Mouse (Mus musculus) liver, embryonic 13.5 days (tissue): ENCODE data around the gene Cxcr4. TPM values are rescaled to one million over a fixed set of nuclear protein-coding genes. Genes with fewer than 3 reads are reported as not detected.
A peak's percentile ranks its signal among the peaks of the same experiment; 100 is the strongest.

ENCODE experiments used
- ATAC-seq: fragments of 200-750 bp; cut with Nextera tagmentation; 2 replicates; pipeline ENCODE4 v1.8.0; 2017; ENCODE audit warnings: low read depth, mild to moderate bottlenecking, moderate number of reproducible peaks, moderate library complexity
- DNase-seq: peaks from one replicate; pipeline ENCODE4 v3.0.0; 2022
- H3K27ac ChIP-seq: fragments of 300-500 bp; sonication (generic); 2 replicates; pipeline ENCODE4 v1.5.1; 2015; ENCODE audit warnings: moderate library complexity, mild to moderate bottlenecking, inconsistent platforms
- H3K27me3 ChIP-seq: fragments of 300-500 bp; sonication (generic); 2 replicates; pipeline ENCODE4 v1.6.1; 2015; ENCODE audit warnings: mild to moderate bottlenecking, inconsistent platforms
- H3K36me3 ChIP-seq: fragments of 300-500 bp; sonication (generic); 2 replicates; pipeline ENCODE4 v1.6.1; 2015; ENCODE audit warnings: mild to moderate bottlenecking, inconsistent platforms
- H3K4me1 ChIP-seq: fragments of 300-500 bp; sonication (generic); replicated peaks from 2 replicates; pipeline ENCODE4 v1.6.1; 2015; ENCODE audit warnings: inconsistent platforms
- H3K4me2 ChIP-seq: fragments of 300-500 bp; sonication (generic); 2 replicates; pipeline ENCODE4 v1.6.1; 2015; ENCODE audit warnings: inconsistent platforms, mild to moderate bottlenecking, moderate library complexity
- H3K4me3 ChIP-seq: fragments of 300-500 bp; sonication (generic); replicated peaks from 2 replicates; pipeline ENCODE4 v1.5.1; 2015; ENCODE audit warnings: mild to moderate bottlenecking, inconsistent platforms
- H3K9ac ChIP-seq: fragments of 300-500 bp; sonication (generic); 2 replicates; pipeline ENCODE4 v1.6.1; 2015; ENCODE audit warnings: mild to moderate bottlenecking, inconsistent platforms
- H3K9me3 ChIP-seq: fragments of 300-500 bp; sonication (generic); replicated peaks from 2 replicates; pipeline ENCODE4 v1.6.1; 2016; ENCODE audit warnings: inconsistent platforms
- WGBS: fragments of 180-500 bp; shearing (Covaris S2); methylation state at CpG from one replicate; pipeline ENCODE4 v1.1.7; 2015; ENCODE audit not compliant: insufficient replicate concordance; 5-methylcytosine and 5-hydroxymethylcytosine counted together
- polyA plus RNA-seq: library from polyadenylated mRNA; unstranded; fragments of >200 nt; fragmentation: Nextera tagmentation; extraction: Ambion mirVana; gene quantifications from 2 replicates; pipeline ENCODE4 v1.2.1, GENCODE M21; 2015

Cxcr4 gene
- polyA plus RNA-seq, 1 experiment from 2014 or later = 1.0 TPM

- H3K4me1 ChIP-seq = peaks cover 19% of the 10 kb centered on the region
- no peaks in the 10 kb centered on the region for H3K9me3 ChIP-seq
- no peak overlapping the region for H3K27ac ChIP-seq
- WGBS = 32% methylated on average over 6 of the region's 6 CpGs
- peaks cover 57% of the 10 kb centered on the region for H3K27me3 ChIP-seq
- no peaks in the 10 kb centered on the region for H3K36me3 ChIP-seq
- no peak overlapping the region for H3K4me3 ChIP-seq
- no peak overlapping the region for H3K4me2 ChIP-seq
- ATAC-seq (no peak), DNase-seq (no peak)
- no peak overlapping the region for H3K9ac ChIP-seq
Measured at GRCm38 (mm10) chr1:128595528-128595927, 3.4 kb upstream of the Cxcr4 start.

GRCm38 (mm10) chr1:128595105-128595420 lies 3.0 kb upstream of the Cxcr4 start:
- ATAC-seq (no peak), DNase-seq (no peak)
- Histone ChIP-seq H3K4me1 (peaks cover 19% of the 10 kb centered on the region), H3K9me3 (no peaks in the 10 kb centered on the region), H3K4me2 (no peak overlapping the region), H3K9ac (no peak overlapping the region), H3K36me3 (no peaks in the 10 kb centered on the region), H3K27ac (no peak overlapping the region), H3K4me3 (no peak overlapping the region), H3K27me3 (peaks cover 60% of the 10 kb centered on the region)
- 30% methylated on average over 3 of the region's 3 CpGs for WGBS

- Histone ChIP-seq H3K4me3 (no peak overlapping the region), H3K9me3 (no peaks in the 10 kb centered on the region), H3K27ac (no peak overlapping the region), H3K9ac (no peak overlapping the region), H3K36me3 (no peaks in the 10 kb centered on the region), H3K4me1 (peaks cover 19% of the 10 kb centered on the region), H3K4me2 (no peak overlapping the region), H3K27me3 (peaks cover 65% of the 10 kb centered on the region)
- no peak for DNase-seq
- WGBS = 42% methylated on average over 12 of the region's 12 CpGs
- no peak for ATAC-seq
Measured at GRCm38 (mm10) chr1:128594353-128595104, 2.4 kb upstream of the Cxcr4 start.

- no peaks in the 10 kb centered on the region for H3K9me3 ChIP-seq
- peak; percentile 26; the same call in 1 of the 2 replicates for ATAC-seq
- H3K4me3 ChIP-seq = peak overlapping the region; percentile 53
- H3K27me3 ChIP-seq = peaks cover 74% of the 10 kb centered on the region
- peak overlapping the region; percentile 66 for H3K4me2 ChIP-seq
- H3K36me3 ChIP-seq = no peaks in the 10 kb centered on the region
- no peak overlapping the region for H3K27ac ChIP-seq
- no peak for DNase-seq
- 1% methylated on average over 24 of the region's 24 CpGs for WGBS
- no peak overlapping the region for H3K9ac ChIP-seq
- peaks cover 19% of the 10 kb centered on the region for H3K4me1 ChIP-seq
Measured at GRCm38 (mm10) chr1:128592961-128593501, 938 bp upstream of the Cxcr4 start.

GRCm38 (mm10) chr1:128591721-128592210 lies 327 bp downstream of the Cxcr4 start:
- peak overlapping the region; percentile 31 for H3K9ac ChIP-seq
- ATAC-seq (peak; percentile 34), DNase-seq (no peak)
- under 1% methylated on average over 20 of the region's 20 CpGs for WGBS
- H3K9me3 ChIP-seq = no peaks in the 10 kb centered on the region
- 0 out of 2 replicates have a peak overlapping the region, but pooled peaks have one; percentile 34 for H3K27ac ChIP-seq
- H3K27me3 ChIP-seq = peaks cover 74% of the 10 kb centered on the region
- peak overlapping the region; percentile 53 for H3K4me3 ChIP-seq
- H3K36me3 ChIP-seq = no peaks in the 10 kb centered on the region
- peaks cover 19% of the 10 kb centered on the region for H3K4me1 ChIP-seq
- peak overlapping the region; percentile 66 for H3K4me2 ChIP-seq

GRCm38 (mm10) chr1:128590816-128591720 lies 1.0 kb downstream of the Cxcr4 start:
- ATAC-seq (peak; percentile 29; the same call in 1 of the 2 replicates), DNase-seq (no peak)
- Histone ChIP-seq H3K9ac (peak overlapping the region; percentile 31), H3K27me3 (peaks cover 73% of the 10 kb centered on the region), H3K36me3 (no peaks in the 10 kb centered on the region), H3K27ac (0 out of 2 replicates have a peak overlapping the region, but pooled peaks have one; percentile 34), H3K9me3 (no peaks in the 10 kb centered on the region), H3K4me3 (peak overlapping the region; percentile 53), H3K4me1 (peaks cover 19% of the 10 kb centered on the region), H3K4me2 (peak overlapping the region; percentile 66)
- WGBS = under 1% methylated on average over 63 of the region's 63 CpGs

GRCm38 (mm10) chr1:128590011-128590410 lies 2.1 kb downstream of the Cxcr4 start:
- 18% methylated on average over 6 of the region's 6 CpGs for WGBS
- no peaks in the 10 kb centered on the region for H3K9me3 ChIP-seq
- H3K4me1 ChIP-seq = peaks cover 19% of the 10 kb centered on the region
- ATAC-seq (no peak), DNase-seq (no peak)
- H3K9ac ChIP-seq = no peak overlapping the region
- no peaks in the 10 kb centered on the region for H3K36me3 ChIP-seq
- no peak overlapping the region for H3K27ac ChIP-seq
- H3K4me2 ChIP-seq = no peak overlapping the region
- peaks cover 62% of the 10 kb centered on the region for H3K27me3 ChIP-seq
- peak overlapping the region; percentile 4; the same call in 1 of the 2 replicates for H3K4me3 ChIP-seq

GRCm38 (mm10) chr1:128589488-128589887 lies 2.6 kb downstream of the Cxcr4 start:
- Histone ChIP-seq H3K4me2 (no peak overlapping the region), H3K27ac (no peak overlapping the region), H3K36me3 (no peaks in the 10 kb centered on the region), H3K9me3 (no peaks in the 10 kb centered on the region), H3K4me1 (peaks cover 19% of the 10 kb centered on the region), H3K9ac (no peak overlapping the region), H3K27me3 (peaks cover 57% of the 10 kb centered on the region), H3K4me3 (0 out of 2 replicates have a peak overlapping the region, but pooled peaks have one; percentile 4)
- ATAC-seq = no peak
- 74% methylated on average over 9 of the region's 9 CpGs for WGBS
- DNase-seq = no peak

- no peak overlapping the region for H3K27ac ChIP-seq
- 68% methylated on average over 2 of the region's 2 CpGs for WGBS
- ATAC-seq = no peak
- DNase-seq = no peak
- no peak overlapping the region for H3K4me2 ChIP-seq
- H3K9me3 ChIP-seq = no peaks in the 10 kb centered on the region
- peaks cover 19% of the 10 kb centered on the region for H3K4me1 ChIP-seq
- H3K27me3 ChIP-seq = peaks cover 45% of the 10 kb centered on the region
- H3K36me3 ChIP-seq = no peaks in the 10 kb centered on the region
- no peak overlapping the region for H3K4me3 ChIP-seq
- no peak overlapping the region for H3K9ac ChIP-seq
Measured at GRCm38 (mm10) chr1:128588337-128588736, 3.8 kb downstream of the Cxcr4 start.

- ATAC-seq = no peak
- Histone ChIP-seq H3K36me3 (no peaks in the 10 kb centered on the region), H3K4me2 (no peak overlapping the region), H3K9ac (no peak overlapping the region), H3K9me3 (no peaks in the 10 kb centered on the region), H3K27me3 (peaks cover 33% of the 10 kb centered on the region), H3K27ac (no peak overlapping the region), H3K4me1 (peaks cover 13% of the 10 kb centered on the region), H3K4me3 (no peak overlapping the region)
- 62% methylated on average over 8 of the region's 8 CpGs for WGBS
- no peak for DNase-seq
Measured at GRCm38 (mm10) chr1:128586928-128587780, 4.9 kb downstream of the Cxcr4 start.
